Mouse (Mus musculus) forebrain, embryonic 11.5 days (tissue): ENCODE measurements around the gene Ddx41. TPM values are rescaled to one million over a fixed set of nuclear protein-coding genes. Genes with fewer than 3 reads are reported as not detected.

Source experiments
- ATAC-seq: fragments of 200-750 bp; cut with Nextera tagmentation; replicated peaks from 2 replicates; pipeline ENCODE4 v1.8.0; 2017; ENCODE audit warnings: moderate TSS enrichment; ENCODE audit not compliant: low FRiP score
- DNase-seq: peaks from one replicate; pipeline ENCODE4 v3.0.0-alpha.2; 2017; ENCODE audit warnings: low spot score
- H3K27ac ChIP-seq: fragments of 300-500 bp; sonication (generic); 2 replicates; pipeline ENCODE4 v1.5.1; 2014; ENCODE audit warnings: low read depth, low read length
- H3K27me3 ChIP-seq: fragments of 300-500 bp; sonication (generic); 2 replicates; pipeline ENCODE4 v1.6.1; 2014; ENCODE audit warnings: mild to moderate bottlenecking, low read length, mixed read lengths; ENCODE audit not compliant: control insufficient read depth, insufficient read depth
- H3K36me3 ChIP-seq: fragments of 300-500 bp; sonication (generic); 2 replicates; pipeline ENCODE4 v1.6.1; 2014; ENCODE audit warnings: mild to moderate bottlenecking, low read length, moderate library complexity, mixed read lengths; ENCODE audit not compliant: control insufficient read depth, insufficient read depth
- H3K4me1 ChIP-seq: fragments of 300-500 bp; sonication (generic); replicated peaks from 2 replicates; pipeline ENCODE4 v1.6.1; 2014; ENCODE audit warnings: low read length, mixed read lengths; ENCODE audit not compliant: control insufficient read depth, insufficient read depth
- H3K4me2 ChIP-seq: fragments of 300-500 bp; sonication (generic); 2 replicates; pipeline ENCODE4 v1.6.1; 2014; ENCODE audit warnings: low read depth, mild to moderate bottlenecking, low read length, moderate library complexity, mixed read lengths; ENCODE audit not compliant: severe bottlenecking
- H3K4me3 ChIP-seq: fragments of 300-500 bp; sonication (generic); 2 replicates; pipeline ENCODE4 v1.5.1; 2014; ENCODE audit warnings: low read depth, low read length
- H3K9ac ChIP-seq: fragments of 300-500 bp; sonication (generic); 2 replicates; pipeline ENCODE4 v1.6.1; 2014; ENCODE audit warnings: low read length
- H3K9me3 ChIP-seq: fragments of 300-500 bp; sonication (generic); 2 replicates; pipeline ENCODE4 v1.6.1; 2016; ENCODE audit warnings: low read length, mixed read lengths; ENCODE audit not compliant: control insufficient read depth
- WGBS: fragments of 180-500 bp; shearing (Covaris S2); extraction: QIAGEN DNeasy Blood & Tissue Kit; methylation state at CpG from one replicate; pipeline ENCODE4 v1.1.7; 2014; 5-methylcytosine and 5-hydroxymethylcytosine counted together
- polyA plus RNA-seq: library from polyadenylated mRNA; unstranded; fragments of >200 nt; fragmentation: Nextera tagmentation; extraction: Ambion mirVana; gene quantifications from 2 replicates; pipeline ENCODE4 v1.2.1, GENCODE M21; 2014

Gene Ddx41
- polyA plus RNA-seq, 1 experiment from 2014 or later = 79.3 TPM

DNA sequence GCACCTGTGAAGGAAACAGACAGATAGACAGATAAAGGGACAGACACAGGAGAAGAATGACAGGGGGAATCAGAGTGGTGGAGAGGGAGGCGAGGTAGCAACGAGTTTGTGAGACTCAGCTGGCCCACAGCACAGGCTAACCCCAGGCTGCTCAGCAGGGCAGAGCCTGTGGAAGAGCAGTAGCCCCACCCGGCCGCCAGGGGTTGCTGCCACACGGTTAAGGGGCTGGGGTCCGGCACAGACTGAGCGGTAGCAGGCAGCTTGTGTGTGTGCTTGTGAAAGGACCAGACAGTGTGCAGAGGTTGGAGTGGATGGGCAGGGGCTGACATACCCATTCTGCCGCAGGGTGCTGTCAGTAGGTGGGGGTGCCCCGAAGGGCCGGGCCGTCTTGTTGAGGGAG, 28.6 kb downstream of the Ddx41 start:
- no peak overlapping the region for H3K9ac ChIP-seq
- no peak overlapping the region for H3K27ac ChIP-seq
- no peaks in the 10 kb centered on the region for H3K27me3 ChIP-seq
- H3K4me3 ChIP-seq = no peak overlapping the region
- no peaks in the 10 kb centered on the region for H3K9me3 ChIP-seq
- no peak for ATAC-seq
- H3K36me3 ChIP-seq = peaks cover 11% of the 10 kb centered on the region
- DNase-seq = peak; percentile 76
- H3K4me2 ChIP-seq = no peak overlapping the region
- WGBS = 57% methylated on average over 11 of the region's 11 CpGs
- peaks cover 25% of the 10 kb centered on the region for H3K4me1 ChIP-seq

DNA sequence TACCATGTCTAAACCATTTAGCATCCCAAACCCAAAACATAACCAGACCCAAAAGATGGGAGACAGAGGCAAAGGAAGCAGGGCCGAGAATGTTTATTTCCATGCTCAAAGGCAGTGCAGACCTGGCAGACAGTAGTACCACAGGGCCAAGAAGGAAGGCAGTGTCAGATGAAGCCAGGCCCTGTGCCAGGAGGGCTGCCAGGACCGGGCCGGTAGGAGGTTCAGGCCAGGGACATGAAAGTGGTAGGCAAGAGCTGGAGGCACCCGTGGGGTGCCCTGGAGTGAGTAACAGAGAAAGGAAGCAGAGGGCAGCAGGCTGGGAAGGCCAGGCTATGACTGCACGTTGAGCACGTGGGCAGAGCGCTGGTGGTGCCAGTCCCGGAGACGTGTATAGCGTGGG, 29.8 kb downstream of the Ddx41 start:
- H3K9ac ChIP-seq = no peak overlapping the region
- H3K4me3 ChIP-seq = no peak overlapping the region
- H3K4me1 ChIP-seq = peaks cover 16% of the 10 kb centered on the region
- H3K27ac ChIP-seq = no peak overlapping the region
- no peak for ATAC-seq
- no peak for DNase-seq
- H3K4me2 ChIP-seq = no peak overlapping the region
- no peaks in the 10 kb centered on the region for H3K27me3 ChIP-seq
- no peaks in the 10 kb centered on the region for H3K9me3 ChIP-seq
- 95% methylated on average over 10 of the region's 10 CpGs for WGBS
- peaks cover 11% of the 10 kb centered on the region for H3K36me3 ChIP-seq

GRCm38 (mm10) chr13:55505810-55506209, 30.6 kb downstream of the Ddx41 start:
- Histone ChIP-seq H3K4me1 (peaks cover 7% of the 10 kb centered on the region), H3K27ac (no peak overlapping the region), H3K36me3 (peaks cover 11% of the 10 kb centered on the region), H3K4me3 (no peak overlapping the region), H3K4me2 (no peak overlapping the region), H3K9ac (no peak overlapping the region), H3K9me3 (no peaks in the 10 kb centered on the region), H3K27me3 (no peaks in the 10 kb centered on the region)
- no peak for ATAC-seq
- no peak for DNase-seq
- 96% methylated on average over 9 of the region's 9 CpGs for WGBS

DNA sequence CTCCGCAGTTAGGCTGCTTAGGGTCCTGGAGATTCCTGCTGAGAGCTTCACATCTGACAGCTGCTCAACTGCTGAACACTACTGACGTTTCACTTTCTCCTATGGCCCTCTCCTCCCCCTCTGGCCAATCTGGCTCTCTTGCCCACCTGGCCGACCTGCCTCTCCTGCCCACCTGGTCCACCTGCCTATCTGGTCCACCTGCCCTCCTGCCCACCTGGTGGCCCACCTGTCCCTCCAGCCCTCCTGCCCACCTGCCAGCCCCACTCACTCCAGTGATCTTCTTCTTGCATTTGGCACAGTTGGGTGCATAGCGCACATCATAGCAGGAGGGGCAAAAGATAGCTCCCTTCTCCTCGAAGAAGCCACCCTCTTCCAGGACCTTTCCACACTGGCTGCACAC, 32.1 kb downstream of the Ddx41 start:
- DNase-seq (no peak), ATAC-seq (no peak)
- WGBS = 92% methylated on average over 5 of the region's 5 CpGs
- Histone ChIP-seq H3K4me1 (no peaks in the 10 kb centered on the region), H3K27me3 (no peaks in the 10 kb centered on the region), H3K9me3 (no peaks in the 10 kb centered on the region), H3K4me2 (no peak overlapping the region), H3K4me3 (no peak overlapping the region), H3K27ac (no peak overlapping the region), H3K9ac (no peak overlapping the region), H3K36me3 (peaks cover 11% of the 10 kb centered on the region)

DNA sequence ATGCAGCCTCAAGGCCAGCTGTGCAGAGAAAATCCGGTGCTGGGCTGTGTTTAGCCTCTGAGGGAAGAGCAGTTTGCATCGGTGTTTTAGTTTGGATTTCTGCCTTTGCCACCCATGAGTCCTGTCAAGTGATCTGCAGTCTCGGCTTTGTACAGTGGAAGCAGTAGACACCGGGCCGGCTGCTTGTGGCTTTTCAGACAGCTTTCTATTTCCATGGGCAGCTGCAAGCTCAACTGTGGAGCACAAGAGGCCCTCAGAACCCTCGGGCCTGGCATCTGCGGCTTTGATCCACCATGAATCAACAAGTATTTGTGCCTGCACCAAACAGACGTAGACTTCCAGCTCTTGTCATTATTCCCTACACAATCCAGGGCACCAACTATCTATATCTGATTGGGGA, 34.1 kb downstream of the Ddx41 start:
- no peaks in the 10 kb centered on the region for H3K27me3 ChIP-seq
- H3K9me3 ChIP-seq = no peaks in the 10 kb centered on the region
- 91% methylated on average over 8 of the region's 8 CpGs for WGBS
- ATAC-seq (no peak), DNase-seq (no peak)
- H3K27ac ChIP-seq = no peak overlapping the region
- H3K4me1 ChIP-seq = no peaks in the 10 kb centered on the region
- peaks cover 8% of the 10 kb centered on the region for H3K36me3 ChIP-seq
- H3K9ac ChIP-seq = no peak overlapping the region
- H3K4me2 ChIP-seq = no peak overlapping the region
- no peak overlapping the region for H3K4me3 ChIP-seq

- no peak for ATAC-seq
- Histone ChIP-seq H3K9ac (no peak overlapping the region), H3K27me3 (no peaks in the 10 kb centered on the region), H3K4me2 (no peak overlapping the region), H3K4me1 (peaks cover 5% of the 10 kb centered on the region), H3K4me3 (no peak overlapping the region), H3K9me3 (no peaks in the 10 kb centered on the region), H3K27ac (no peak overlapping the region), H3K36me3 (peaks cover 8% of the 10 kb centered on the region)
- WGBS = 86% methylated on average over 10 of the region's 10 CpGs
- no peak for DNase-seq
These were observed 35.9 kb downstream of the Ddx41 start for GRCm38 (mm10) chr13:55500575-55500974.

DNA sequence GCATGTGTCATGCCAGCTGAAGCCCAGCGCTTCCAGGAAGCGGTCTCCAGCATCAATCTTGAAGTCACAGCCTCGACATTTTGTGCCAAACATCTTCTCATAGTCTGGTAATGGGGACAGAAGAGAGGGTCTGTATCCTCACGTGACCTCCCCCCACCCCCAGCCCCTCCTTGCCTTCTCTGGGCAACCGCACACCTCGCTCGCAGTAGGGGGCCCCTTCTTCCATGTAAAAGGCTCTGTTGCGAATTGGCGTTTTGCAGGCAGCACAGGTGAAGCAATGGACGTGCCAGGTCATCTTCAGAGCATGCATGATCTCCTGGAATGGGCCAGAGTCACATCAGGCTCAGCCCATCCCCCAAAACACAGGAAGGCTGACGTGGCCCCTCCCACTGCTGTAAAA, 37.6 kb downstream of the Ddx41 start:
- H3K36me3 ChIP-seq = no peaks in the 10 kb centered on the region; the same call in 1 of the 2 replicates
- 60% methylated on average over 11 of the region's 11 CpGs for WGBS
- ATAC-seq (no peak), DNase-seq (peak; percentile 44)
- no peak overlapping the region for H3K4me3 ChIP-seq
- no peak overlapping the region for H3K27ac ChIP-seq
- H3K9me3 ChIP-seq = no peaks in the 10 kb centered on the region
- no peak overlapping the region for H3K4me2 ChIP-seq
- H3K9ac ChIP-seq = no peak overlapping the region
- peaks cover 13% of the 10 kb centered on the region for H3K4me1 ChIP-seq
- H3K27me3 ChIP-seq = no peaks in the 10 kb centered on the region

GRCm38 (mm10) chr13:55496661-55497060, 39.8 kb downstream of the Ddx41 start:
- Histone ChIP-seq H3K9me3 (no peaks in the 10 kb centered on the region), H3K9ac (no peak overlapping the region), H3K36me3 (no peaks in the 10 kb centered on the region; the same call in 1 of the 2 replicates), H3K4me1 (peaks cover 13% of the 10 kb centered on the region), H3K27me3 (no peaks in the 10 kb centered on the region), H3K4me2 (no peak overlapping the region), H3K27ac (no peak overlapping the region), H3K4me3 (no peak overlapping the region)
- ATAC-seq (no peak), DNase-seq (no peak)
- 91% methylated on average over 6 of the region's 6 CpGs for WGBS

DNA sequence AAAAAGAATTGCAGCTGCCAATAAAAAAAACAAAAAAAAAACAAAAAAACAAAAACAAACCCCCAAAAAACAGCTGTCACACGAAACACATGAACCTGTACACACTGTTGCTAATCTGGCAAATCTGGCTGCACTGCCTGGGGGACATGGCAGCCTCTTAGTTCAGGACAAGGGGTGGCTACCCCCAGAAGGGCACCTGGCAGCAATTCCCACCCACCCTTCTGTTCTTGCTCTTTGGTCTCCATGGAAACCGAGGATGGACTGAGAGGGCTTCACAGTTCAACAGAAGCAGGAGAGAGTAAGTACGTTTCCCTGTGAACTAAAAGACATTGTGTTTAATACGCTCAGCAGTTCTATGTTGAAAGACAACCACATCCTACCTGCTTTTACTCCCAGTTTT, 40.8 kb downstream of the Ddx41 start:
- Histone ChIP-seq H3K4me3 (no peak overlapping the region), H3K27me3 (no peaks in the 10 kb centered on the region), H3K4me1 (peaks cover 13% of the 10 kb centered on the region), H3K9ac (no peak overlapping the region), H3K4me2 (no peak overlapping the region), H3K36me3 (no peaks in the 10 kb centered on the region; the same call in 1 of the 2 replicates), H3K27ac (peak overlapping the region; percentile 46; the same call in 1 of the 2 replicates), H3K9me3 (no peaks in the 10 kb centered on the region)
- 27% methylated on average over 4 of the region's 4 CpGs for WGBS
- ATAC-seq (no peak), DNase-seq (no peak)
